Mouse (Mus musculus) ES-E14 (cell line): ENCODE measurements at regions not wholly inside any gene's neighbourhood (a gene's known extent, or its start where the extent isn't known, plus 50 kb on each side); places are given as distances from the start of the nearest gene placed in this dataset.
"Not testable (repeated sequence)": the region's sequence is repeated elsewhere in the genome, so short reads cannot be mapped to it uniquely, and the experiment has no call there.

Experiments
- DNase-seq: peaks from one replicate; pipeline ENCODE4 v3.0.0-alpha.2; 2013; ENCODE audit warnings: low read depth, low spot score
- H3K27ac ChIP-seq: 2 replicates; pipeline ENCODE4 v1.5.1; 2012; ENCODE audit warnings: low read depth, mild to moderate bottlenecking, low read length, moderate library complexity, mixed read lengths; ENCODE audit not compliant: poor library complexity, insufficient read depth, severe bottlenecking
- H3K36me3 ChIP-seq: 2 replicates; pipeline ENCODE4 v1.6.1; 2012; ENCODE audit warnings: mild to moderate bottlenecking, low read length, moderate library complexity, mixed read lengths; ENCODE audit not compliant: control insufficient read depth, poor library complexity, insufficient read depth, severe bottlenecking
- H3K4me1 ChIP-seq, 2 experiments: fragments of 150-350 bp in 1 of 2; sonication (generic) in 1 of 2; 2 replicates each; pipeline ENCODE4 v1.6.1; 2012; ENCODE audit warnings: low read length in 2 of 2, mild to moderate bottlenecking in 1 of 2, mixed read lengths in 1 of 2; ENCODE audit not compliant: control insufficient read depth in 2 of 2, insufficient read depth in 2 of 2, poor library complexity in 1 of 2
- H3K4me3 ChIP-seq, 2 experiments: fragments of 150-350 bp in 1 of 2; sonication (generic) in 1 of 2; 2 replicates each; pipeline ENCODE4 v1.5.1; 2012; ENCODE audit warnings: low read length in 2 of 2, low read depth in 1 of 2, mild to moderate bottlenecking in 1 of 2, mixed read lengths in 1 of 2; ENCODE audit not compliant: insufficient read depth in 1 of 2, poor library complexity in 1 of 2, severe bottlenecking in 1 of 2
- H3K9ac ChIP-seq: 2 replicates; pipeline ENCODE4 v1.6.1; 2012; ENCODE audit warnings: low read depth, mild to moderate bottlenecking, low read length, mixed read lengths; ENCODE audit not compliant: poor library complexity, insufficient read depth, severe bottlenecking
- H3K9me3 ChIP-seq: fragments of 150-350 bp; sonication (generic); 2 replicates; pipeline ENCODE4 v1.6.1; 2012; ENCODE audit warnings: low read depth, mild to moderate bottlenecking, low read length; ENCODE audit not compliant: control insufficient read depth, insufficient read depth
- CHD2 ChIP-seq: IDR thresholded peaks from 2 replicates; pipeline ENCODE4 v1.6.1; 2014; ENCODE audit warnings: mild to moderate bottlenecking, low read depth, low read length, inconsistent platforms
- HCFC1 ChIP-seq: IDR thresholded peaks from 2 replicates; pipeline ENCODE4 v1.6.1; 2012; ENCODE audit warnings: low read length, inconsistent platforms, borderline replicate concordance; ENCODE audit not compliant: insufficient read depth
- MAFK ChIP-seq: IDR thresholded peaks from 2 replicates; pipeline ENCODE4 v1.6.1; 2014; ENCODE audit warnings: mild to moderate bottlenecking, low read depth, low read length, inconsistent platforms; ENCODE audit not compliant: insufficient read depth
- ZC3H11A ChIP-seq: IDR thresholded peaks from 2 replicates; pipeline ENCODE4 v1.6.1; 2012; ENCODE audit warnings: low read depth, mild to moderate bottlenecking, inconsistent platforms, low read length, borderline replicate concordance
- ZNF384 ChIP-seq: IDR thresholded peaks from 2 replicates; pipeline ENCODE4 v1.6.1; 2012; ENCODE audit warnings: low read depth, low read length, inconsistent platforms
- in situ Hi-C, 2 experiments: fragments of 600-800 bp; cut with MboI; formaldehyde crosslinking; loops; one replicate each; pipeline ENCODE4 v1.15.1; 2025; ENCODE audit warnings: low sequenced_read_pairs in 2 of 2, inconsistent platforms in 1 of 2; ENCODE audit not compliant: unreplicated experiment in 2 of 2

GRCm38 (mm10) chr4:64492260-64492962 lies 445.6 kb upstream of the Tnc start:
- TF ChIP-seq MAFK (no peak), HCFC1 (no peak), ZC3H11A (no peak), CHD2 (no peak), ZNF384 (no peak)
- H3K36me3 ChIP-seq = no peaks in the 10 kb centered on the region
- in situ Hi-C loops = no loop called here
- H3K4me1 ChIP-seq = no peaks in the 10 kb centered on the region
- no peak overlapping the region for H3K27ac ChIP-seq
- DNase-seq = no peak
- H3K9me3 ChIP-seq = no peaks in the 10 kb centered on the region
- no peak overlapping the region for H3K4me3 ChIP-seq
- no peak overlapping the region for H3K9ac ChIP-seq

- in situ Hi-C loops = not testable (repeated sequence)
Measured at GRCm38 (mm10) chr4:64497759-64498158, 450.9 kb upstream of the Tnc start.

DNA sequence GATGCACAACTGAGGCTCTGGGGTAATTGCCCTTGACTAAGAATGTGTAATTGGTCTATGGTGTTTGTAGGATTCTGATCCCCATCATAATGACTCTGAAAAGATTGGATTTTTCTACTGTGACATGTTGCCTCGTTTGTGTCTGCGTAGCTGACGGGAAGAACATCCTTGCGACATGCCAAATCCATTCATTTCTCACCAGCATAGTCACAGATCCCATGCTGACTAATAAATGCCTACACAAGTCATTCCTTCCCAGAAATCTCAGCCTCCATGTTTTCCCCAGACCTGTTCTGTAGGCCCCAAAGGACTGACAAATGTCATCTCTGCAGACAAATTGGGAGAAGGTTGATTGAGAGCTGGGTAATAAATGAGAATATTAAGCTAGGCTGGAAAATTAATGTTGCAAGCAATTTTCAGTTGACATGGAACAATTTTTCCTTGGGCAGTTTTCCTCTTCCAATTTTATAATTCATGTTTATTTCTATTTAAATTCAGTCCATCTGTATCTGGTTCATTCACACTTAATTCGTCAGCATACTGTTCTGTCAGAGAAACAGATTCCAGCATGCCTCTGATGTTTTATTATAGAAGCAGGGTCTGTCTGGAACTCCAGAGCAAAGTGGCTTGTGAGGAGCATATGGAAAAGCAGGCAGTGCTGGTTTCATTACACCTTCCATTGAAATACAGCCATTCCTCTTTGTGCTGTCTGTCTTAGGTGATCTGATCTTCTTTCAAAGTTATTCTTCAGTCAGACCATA lies 454.0 kb upstream of the Tnc start:
- Histone ChIP-seq H3K27ac (no peak overlapping the region), H3K36me3 (no peaks in the 10 kb centered on the region), H3K9ac (no peak overlapping the region), H3K4me1 (no peaks in the 10 kb centered on the region), H3K9me3 (no peaks in the 10 kb centered on the region), H3K4me3 (no peak overlapping the region)
- DNase-seq = no peak
- no peak for TF ChIP-seq ZC3H11A
- no peak for TF ChIP-seq CHD2
- TF ChIP-seq MAFK = no peak
- in situ Hi-C loops = no loop called here

More at GRCm38 (mm10) chr4:64497759-64498158, 450.9 kb upstream of the Tnc start:
- H3K9me3 ChIP-seq, H3K4me1 ChIP-seq, H3K27ac ChIP-seq, H3K9ac ChIP-seq, H3K4me3 ChIP-seq, H3K36me3 ChIP-seq: not testable (repeated sequence)
- DNase-seq = peak; percentile 98

DNA sequence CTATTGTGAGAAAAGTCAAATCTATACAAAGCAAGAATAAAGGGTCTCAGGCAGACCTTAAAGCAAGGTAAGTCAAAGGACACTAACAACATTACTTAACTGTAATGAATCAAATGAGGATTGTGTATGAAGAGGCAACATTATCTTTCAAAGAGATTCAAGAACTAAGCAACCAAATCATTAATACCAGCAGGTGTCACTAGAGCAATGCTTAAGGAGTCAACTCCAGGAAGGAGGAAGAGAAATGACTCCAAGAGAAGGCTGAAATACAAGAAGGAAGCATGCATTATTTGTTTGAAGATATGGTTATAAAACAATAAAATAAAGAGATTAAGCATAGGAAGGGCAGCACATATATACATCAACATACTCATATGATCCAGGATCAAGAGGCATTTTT lies 475.1 kb upstream of the Tnc start:
- TF ChIP-seq ZC3H11A (0 out of 2 replicates have a peak, but pooled peaks have one; percentile 26), HCFC1 (no peak)
- Histone ChIP-seq H3K9ac (no peak overlapping the region), H3K27ac (no peak overlapping the region), H3K9me3 (no peaks in the 10 kb centered on the region), H3K4me1 (no peaks in the 10 kb centered on the region), H3K36me3 (no peaks in the 10 kb centered on the region), H3K4me3 (no peak overlapping the region)
- in situ Hi-C loops = no loop called here
- DNase-seq = no peak

GRCm38 (mm10) chr4:64527724-64528332 lies 481.0 kb upstream of the Tnc start:
- in situ Hi-C loops = loop anchor here (25.0 kb wide), 3 partner anchors 559 to 1059 kb away; no protein-coding TSS in a partner anchor
- Histone ChIP-seq H3K9me3 (no peaks in the 10 kb centered on the region), H3K4me1 (no peaks in the 10 kb centered on the region), H3K9ac (no peak overlapping the region), H3K36me3 (no peaks in the 10 kb centered on the region), H3K4me3 (no peak overlapping the region), H3K27ac (no peak overlapping the region)
- DNase-seq = no peak
- no peak for TF ChIP-seq HCFC1
- TF ChIP-seq CHD2 = no peak
- no peak for TF ChIP-seq MAFK
- no peak for TF ChIP-seq ZC3H11A
- no peak for TF ChIP-seq ZNF384
